Mouse (Mus musculus): ENCODE measurements around the gene Pithd1.

Gene Pithd1

GRCm38 (mm10) chr4:135929405-135929804, 57.7 kb downstream of the Pithd1 start:
- DNase-seq (ENCODE audit: extremely low spot score) = no peak

GRCm38 (mm10) chr4:135928376-135928775, 58.7 kb downstream of the Pithd1 start:
- DNase-seq (ENCODE audit: extremely low spot score) = no peak

- DNase-seq (ENCODE audit: extremely low spot score) = no peak
Measured at GRCm38 (mm10) chr4:135926861-135927260, 60.2 kb downstream of the Pithd1 start.

- no peak for DNase-seq (ENCODE audit: extremely low spot score)
Measured at GRCm38 (mm10) chr4:135926195-135926808, 60.8 kb downstream of the Pithd1 start.
